Mouse (Mus musculus) heart, postnatal 0 days (tissue): ENCODE measurements at regions not wholly inside any gene's neighbourhood (a gene's known extent, or its start where the extent isn't known, plus 50 kb on each side); places are given as distances from the start of the nearest gene placed in this dataset.

Source experiments
- ATAC-seq: fragments of 200-750 bp; cut with Nextera tagmentation; 2 replicates; pipeline ENCODE4 v1.8.0; 2017; ENCODE audit warnings: low read depth, moderate number of reproducible peaks, moderate library complexity; ENCODE audit not compliant: insufficient read depth
- DNase-seq: peaks from one replicate; pipeline ENCODE4 v3.0.0-alpha.2; 2016; ENCODE audit warnings: low spot score
- H3K27ac ChIP-seq: fragments of 300-500 bp; sonication (generic); 2 replicates; pipeline ENCODE4 v1.5.1; 2014; ENCODE audit warnings: low read depth, mild to moderate bottlenecking
- H3K27me3 ChIP-seq: fragments of 300-500 bp; sonication (generic); 2 replicates; pipeline ENCODE4 v1.6.1; 2014; ENCODE audit warnings: low read length, mixed read lengths; ENCODE audit not compliant: control insufficient read depth, insufficient read depth
- H3K36me3 ChIP-seq: fragments of 300-500 bp; sonication (generic); replicated peaks from 2 replicates; pipeline ENCODE4 v1.6.1; 2014; ENCODE audit warnings: low read length, mixed read lengths; ENCODE audit not compliant: control insufficient read depth, insufficient read depth
- H3K4me1 ChIP-seq: fragments of 300-500 bp; sonication (generic); 2 replicates; pipeline ENCODE4 v1.6.1; 2014; ENCODE audit warnings: antibody characterized with exemption; ENCODE audit not compliant: control insufficient read depth, insufficient read depth
- H3K4me2 ChIP-seq: fragments of 300-500 bp; sonication (generic); 2 replicates; pipeline ENCODE4 v1.6.1; 2014; ENCODE audit warnings: low read depth, mild to moderate bottlenecking, low read length, moderate library complexity
- H3K4me3 ChIP-seq: fragments of 300-500 bp; sonication (generic); 2 replicates; pipeline ENCODE4 v1.5.1; 2014; ENCODE audit warnings: low read depth, low read length
- H3K9ac ChIP-seq: fragments of 300-500 bp; sonication (generic); replicated peaks from 2 replicates; pipeline ENCODE4 v1.6.1; 2014; ENCODE audit warnings: low read depth, low read length, mixed read lengths
- H3K9me3 ChIP-seq: fragments of 300-500 bp; sonication (generic); replicated peaks from 2 replicates; pipeline ENCODE4 v1.6.1; 2016; ENCODE audit warnings: low read length; ENCODE audit not compliant: control insufficient read depth
- CTCF ChIP-seq: IDR thresholded peaks from 2 replicates; pipeline ENCODE4 v1.5.1; 2016; ENCODE audit warnings: antibody characterized with exemption, control low read depth, low read depth
- EP300 ChIP-seq: IDR thresholded peaks from 2 replicates; pipeline ENCODE4 v1.6.1; 2016; ENCODE audit warnings: antibody characterized with exemption, low read depth
- WGBS: fragments of 180-500 bp; shearing (Covaris S2); extraction: QIAGEN DNeasy Blood & Tissue Kit; methylation state at CpG from one replicate; pipeline ENCODE4 v1.1.7; 2014; 5-methylcytosine and 5-hydroxymethylcytosine counted together

- H3K4me2 ChIP-seq, result no peak overlapping the region
- H3K4me3 ChIP-seq, result no peak overlapping the region
Measured at GRCm38 (mm10) chr3:60765079-60765478, 237.5 kb upstream of the P2ry1 start.

GRCm38 (mm10) chr3:60768996-60769395, 233.6 kb upstream of the P2ry1 start:
- no peak for ATAC-seq
- Histone ChIP-seq H3K4me1 (no peaks in the 10 kb centered on the region), H3K27ac (no peak overlapping the region), H3K9ac (no peak overlapping the region), H3K27me3 (no peaks in the 10 kb centered on the region), H3K4me3 (no peak overlapping the region), H3K4me2 (no peak overlapping the region), H3K9me3 (no peaks in the 10 kb centered on the region), H3K36me3 (no peaks in the 10 kb centered on the region)
- TF ChIP-seq EP300, result no peak
- TF ChIP-seq CTCF, result no peak
- no peak for DNase-seq

More at GRCm38 (mm10) chr3:60765079-60765478, 237.5 kb upstream of the P2ry1 start:
- ATAC-seq (no peak), DNase-seq (no peak)
- Histone ChIP-seq H3K9ac (no peak overlapping the region), H3K4me1 (no peaks in the 10 kb centered on the region), H3K27ac (no peak overlapping the region), H3K27me3 (no peaks in the 10 kb centered on the region), H3K36me3 (no peaks in the 10 kb centered on the region), H3K9me3 (no peaks in the 10 kb centered on the region)
- TF ChIP-seq CTCF (no peak), EP300 (no peak)
- 47% methylated on average over 4 of the region's 4 CpGs for WGBS

GRCm38 (mm10) chr3:60771866-60772265, 230.7 kb upstream of the P2ry1 start:
- H3K27ac ChIP-seq, result no peak overlapping the region
- 54% methylated on average over 4 of the region's 4 CpGs for WGBS
- no peak overlapping the region for H3K9ac ChIP-seq

GRCm38 (mm10) chr3:60773383-60773782, 229.2 kb upstream of the P2ry1 start:
- WGBS, result 53% methylated on average over 3 of the region's 3 CpGs
- ATAC-seq, result no peak

More at GRCm38 (mm10) chr3:60771866-60772265, 230.7 kb upstream of the P2ry1 start:
- Histone ChIP-seq H3K36me3 (no peaks in the 10 kb centered on the region), H3K9me3 (no peaks in the 10 kb centered on the region), H3K27me3 (no peaks in the 10 kb centered on the region), H3K4me2 (no peak overlapping the region), H3K4me3 (no peak overlapping the region), H3K4me1 (no peaks in the 10 kb centered on the region)
- ATAC-seq (no peak), DNase-seq (no peak)
- TF ChIP-seq CTCF, result no peak
- no peak for TF ChIP-seq EP300

GRCm38 (mm10) chr3:60785137-60785875, 217.3 kb upstream of the P2ry1 start:
- peak; percentile 16 for DNase-seq
- Histone ChIP-seq H3K9me3 (no peaks in the 10 kb centered on the region), H3K27me3 (no peaks in the 10 kb centered on the region), H3K4me3 (no peak overlapping the region), H3K27ac (peak overlapping the region; percentile 61), H3K9ac (no peak overlapping the region), H3K4me2 (no peak overlapping the region), H3K4me1 (0 out of 2 replicates have a peak, but pooled peaks cover 7% of the 10 kb centered on the region), H3K36me3 (no peaks in the 10 kb centered on the region)
- 31% methylated on average over 9 of the region's 9 CpGs for WGBS
- peak; percentile 82 for ATAC-seq
- no peak for TF ChIP-seq CTCF
- no peak for TF ChIP-seq EP300

More at GRCm38 (mm10) chr3:60773383-60773782, 229.2 kb upstream of the P2ry1 start:
- H3K4me3 ChIP-seq, result no peak overlapping the region
- H3K9me3 ChIP-seq, result no peaks in the 10 kb centered on the region
- H3K9ac ChIP-seq, result no peak overlapping the region
- H3K27me3 ChIP-seq, result no peaks in the 10 kb centered on the region
- no peak for DNase-seq
- no peaks in the 10 kb centered on the region for H3K36me3 ChIP-seq
- TF ChIP-seq CTCF (no peak), EP300 (no peak)
- no peaks in the 10 kb centered on the region for H3K4me1 ChIP-seq
- H3K4me2 ChIP-seq, result no peak overlapping the region
- H3K27ac ChIP-seq, result no peak overlapping the region

- 50% methylated on average over 8 of the region's 8 CpGs for WGBS
- Histone ChIP-seq H3K27ac (no peak overlapping the region), H3K4me1 (0 out of 2 replicates have a peak, but pooled peaks cover 7% of the 10 kb centered on the region), H3K4me3 (no peak overlapping the region), H3K4me2 (no peak overlapping the region), H3K27me3 (no peaks in the 10 kb centered on the region), H3K36me3 (no peaks in the 10 kb centered on the region), H3K9me3 (no peaks in the 10 kb centered on the region), H3K9ac (no peak overlapping the region)
- no peak for TF ChIP-seq CTCF
- no peak for TF ChIP-seq EP300
- ATAC-seq (no peak), DNase-seq (no peak)
Measured at GRCm38 (mm10) chr3:60787989-60788388, 214.6 kb upstream of the P2ry1 start.
